Mouse (Mus musculus) olfactory bulb, adult 2 months (tissue): ENCODE data around the gene Nog.

ENCODE experiments used
- CTCF ChIP-seq: fragments of 200-500 bp; IDR thresholded peaks from 2 replicates; pipeline ENCODE4 v1.5.1; 2012; ENCODE audit warnings: low read depth, mild to moderate bottlenecking, low read length, moderate library complexity; ENCODE audit not compliant: insufficient read depth
- POLR2A ChIP-seq: fragments of 200-500 bp; IDR thresholded peaks from 2 replicates; pipeline ENCODE4 v1.6.1; 2012; ENCODE audit warnings: mild to moderate bottlenecking, low read depth, low read length, moderate library complexity; ENCODE audit not compliant: insufficient read depth

- TF ChIP-seq CTCF: no peak
- no peak for TF ChIP-seq POLR2A
Observed at GRCm38 (mm10) chr11:89269809-89270361, 32.2 kb downstream of the Nog start.
